ENCODE assay signal across 8 mouse cellular contexts in genomic region chr4:118134485-118135365, GRCm38 (mm10). TPM values are rescaled to one million over a fixed set of nuclear protein-coding genes. Genes with fewer than 3 reads are reported as not detected.
DNase-seq lines count a peak whose midpoint lies in the region; ATAC-seq and TF ChIP-seq lines count a peak whose summit lies in the region.

St3gal3 (minus strand) TSS chr4:118134914.

- H3K4me3 ChIP-seq in embryonic facial prominence, embryonic 14.5 days (ENCODE audit: low read depth, low read length), result peak within 1 kb of the TSS; percentile 96
- H3K4me3 ChIP-seq in limb, embryonic 14.5 days (replicated peaks; ENCODE audit: low read length), result peak within 1 kb of the TSS; percentile 93
- H3K4me3 ChIP-seq in midbrain, postnatal 0 days (ENCODE audit: low read depth, low read length), result peak within 1 kb of the TSS; percentile 99

- no peaks in the 10 kb centered on the region for H3K27me3 ChIP-seq in embryonic facial prominence, embryonic 14.5 days (replicated peaks; ENCODE audit: control insufficient read depth, insufficient read depth, low read length)
- H3K27me3 ChIP-seq in limb, embryonic 14.5 days (ENCODE audit: control insufficient read depth, insufficient read depth, low read length), result no peaks in the 10 kb centered on the region
- H3K27me3 ChIP-seq in midbrain, postnatal 0 days (ENCODE audit: insufficient read depth, low read length), result no peaks in the 10 kb centered on the region

- H3K9ac ChIP-seq in embryonic facial prominence, embryonic 14.5 days (ENCODE audit: low read depth, low read length), result peak within 1 kb of the TSS; percentile 92
- H3K9ac ChIP-seq in limb, embryonic 14.5 days (ENCODE audit: low read depth, low read length, severe bottlenecking), result peak within 1 kb of the TSS; percentile 88
- H3K9ac ChIP-seq in midbrain, postnatal 0 days (replicated peaks; ENCODE audit: low read length, poor library complexity, severe bottlenecking), result peak within 1 kb of the TSS; percentile 88

- H3K27ac ChIP-seq in embryonic facial prominence, embryonic 14.5 days (replicated peaks; ENCODE audit: low read depth, low read length), result peak within 1 kb of the TSS; percentile 77
- peak within 1 kb of the TSS; percentile 76 for H3K27ac ChIP-seq in limb, embryonic 14.5 days (replicated peaks; ENCODE audit: low read depth, low read length)
- peak within 1 kb of the TSS; percentile 47; the same call in 1 of the 2 replicates for H3K27ac ChIP-seq in midbrain, postnatal 0 days (ENCODE audit: low read depth, low read length)

- WGBS in embryonic facial prominence, embryonic 14.5 days, result under 1% methylated on average over 37 of the region's 84 CpGs
- under 1% methylated on average over 61 of the region's 84 CpGs for WGBS in limb, embryonic 14.5 days
- WGBS in midbrain, postnatal 0 days, result under 1% methylated on average over 73 of the region's 84 CpGs

- no peak for TF ChIP-seq CTCF in midbrain, postnatal 0 days (IDR thresholded peaks at IDR 0.05)

- ATAC-seq in embryonic facial prominence, embryonic 14.5 days (ENCODE audit: low read depth), result peak; percentile 98
- peak; percentile 99 for ATAC-seq in limb, embryonic 14.5 days (ENCODE audit: low FRiP score, low read depth)
- peak; percentile 96 for ATAC-seq in midbrain, postnatal 0 days (ENCODE audit: low FRiP score)

- H3K4me1 ChIP-seq in embryonic facial prominence, embryonic 14.5 days (ENCODE audit: control insufficient read depth, insufficient read depth, low read length), result peaks cover 8% of the 10 kb centered on the region; the same call in 1 of the 2 replicates
- H3K4me1 ChIP-seq in limb, embryonic 14.5 days (ENCODE audit: control insufficient read depth, insufficient read depth, low read length), result peaks cover 6% of the 10 kb centered on the region
- no peaks in the 10 kb centered on the region for H3K4me1 ChIP-seq in midbrain, postnatal 0 days (ENCODE audit: insufficient read depth, low read length)

- H3K36me3 ChIP-seq in embryonic facial prominence, embryonic 14.5 days (ENCODE audit: control insufficient read depth, insufficient read depth, low read length), result peaks cover 37% of the 10 kb centered on the region
- H3K36me3 ChIP-seq in limb, embryonic 14.5 days (ENCODE audit: control insufficient read depth, insufficient read depth, low read length), result peaks cover 37% of the 10 kb centered on the region
- H3K36me3 ChIP-seq in midbrain, postnatal 0 days (ENCODE audit: insufficient read depth, low read length), result peaks cover 29% of the 10 kb centered on the region

- peak; percentile 92 for DNase-seq in 3T3-L1 (ENCODE audit: low read depth, low spot score)
- DNase-seq in adrenal gland, postnatal 4 days (ENCODE audit: low spot score in 2 of 2), result peak; percentile 95
- DNase-seq in embryonic facial prominence, embryonic 14.5 days (ENCODE audit: low spot score), result peak; percentile 98
- DNase-seq in heart, adult 8-10 months (ENCODE audit: low spot score), result peak; percentile 94
- DNase-seq in kidney, adult 9 months, result peak; percentile 97
- peak; percentile 97 for DNase-seq in limb, embryonic 14.5 days (ENCODE audit: low spot score)
- peak; percentile 98 for DNase-seq in midbrain, postnatal 0 days (ENCODE audit: low spot score)
- DNase-seq in spleen, postnatal 14 days (ENCODE audit: low spot score in 2 of 2), result peak; percentile 84 to 87

- H3K9me3 ChIP-seq in embryonic facial prominence, embryonic 14.5 days (ENCODE audit: control insufficient read depth, low read length), result no peaks in the 10 kb centered on the region
- no peaks in the 10 kb centered on the region for H3K9me3 ChIP-seq in limb, embryonic 14.5 days (ENCODE audit: control insufficient read depth, low read length)
- no peaks in the 10 kb centered on the region for H3K9me3 ChIP-seq in midbrain, postnatal 0 days (ENCODE audit: low read length)

- 0 out of 2 replicates have a peak, but pooled peaks have one; percentile 24 for TF ChIP-seq POLR2A in limb, embryonic 14.5 days (IDR thresholded peaks at IDR 0.05; ENCODE audit: borderline replicate concordance, extremely low read depth, insufficient read depth, insufficient read length)

- peak within 1 kb of the TSS; percentile 83 for H3K4me2 ChIP-seq in embryonic facial prominence, embryonic 14.5 days (ENCODE audit: low read depth, low read length)
- H3K4me2 ChIP-seq in limb, embryonic 14.5 days (replicated peaks; ENCODE audit: low read depth, low read length, severe bottlenecking), result peak within 1 kb of the TSS; percentile 76
- H3K4me2 ChIP-seq in midbrain, postnatal 0 days (ENCODE audit: low read depth, low read length, poor library complexity, severe bottlenecking), result peak within 1 kb of the TSS; percentile 82

RNA-seq across cellular contexts. Expression of gene St3gal3, which starts in this region (rescaled TPM):
- total RNA-seq in adrenal gland, postnatal 4 days (2021), result 10 to 100 TPM; 21.8 to 26.4 TPM
- polyA plus RNA-seq in embryonic facial prominence, embryonic 14.5 days (2014; fragmentation: Nextera tagmentation; extraction: Ambion mirVana), result 5.6 and 6.6 TPM in 2 replicates
- 10 to 100 TPM; 61.5 to 67.5 (median 67.2) TPM for total RNA-seq in heart, adult 8-10 months (2022)
- 26.1 and 30.9 TPM in 2 replicates for polyA plus RNA-seq in limb, embryonic 14.5 days (2012; rRNA removed)
- polyA plus RNA-seq in limb, embryonic 14.5 days (2014; fragmentation: Nextera tagmentation; extraction: Ambion mirVana), result 4.8 and 5.4 TPM in 2 replicates
- 41.9 and 46.3 TPM in 2 replicates for total RNA-seq in midbrain, postnatal 0 days (2014; rRNA removed)
- polyA plus RNA-seq in midbrain, postnatal 0 days (2015; fragmentation: Nextera tagmentation; extraction: Ambion mirVana), result 10.6 and 10.7 TPM in 2 replicates

Comparison
In these comparisons a context has a peak if more than half of its experiments do, and no peak if none do; other contexts are left out.
1. Peak in every context shown above with its lines: DNase-seq, ATAC-seq, H3K4me3 ChIP-seq and H3K27ac ChIP-seq.